Mouse (Mus musculus): Measurements from ENCODE around the gene Dot1l. TPM values are rescaled to one million over a fixed set of nuclear protein-coding genes. Genes with fewer than 3 reads are reported as not detected.

The Dot1l gene
- total RNA-seq (2014; fragmentation: Nextera tagmentation): 95.3 and 105 TPM in 2 replicates
- 8.7 and 9.0 TPM in 2 replicates for total RNA-seq (2017)
- polyA plus RNA-seq (2012): 118 and 121 TPM in 2 replicates

DNA sequence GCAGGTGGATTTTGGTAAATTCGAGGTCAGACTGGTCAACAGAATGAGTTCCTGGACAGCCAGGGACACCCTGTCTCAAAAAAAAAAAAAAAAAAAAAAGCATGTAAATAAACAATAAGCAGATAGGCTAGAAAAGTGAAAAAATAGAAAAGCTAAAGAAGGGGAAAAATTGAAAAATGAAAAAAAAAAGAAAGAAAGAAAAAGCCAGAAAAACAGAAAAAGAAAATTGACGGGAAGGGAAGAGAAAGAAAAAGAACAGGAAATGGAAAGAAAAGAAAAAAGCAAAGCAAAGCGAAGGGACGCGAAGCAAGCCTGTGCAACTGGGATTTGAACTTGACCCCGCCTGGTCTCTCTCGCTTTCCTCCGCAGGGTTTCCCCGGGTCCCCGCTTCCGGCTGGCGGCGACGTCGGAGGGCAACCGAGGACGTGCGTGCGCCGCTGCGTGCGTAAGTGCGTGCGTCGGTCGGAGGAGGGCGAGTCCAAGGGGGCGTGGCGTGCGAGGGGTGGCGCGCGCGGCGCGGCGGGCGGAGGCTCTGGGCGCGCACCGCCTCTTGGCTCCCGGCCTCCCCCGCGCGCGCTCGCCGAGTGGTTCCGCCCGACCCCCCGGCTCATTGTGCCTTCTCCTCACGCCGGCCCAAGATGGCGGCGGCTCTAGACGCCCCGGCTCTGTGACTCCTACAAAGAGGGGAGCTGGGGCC is at the start of gene Dot1l:
Dot1l (plus strand) TSS at position 613 of the 697 bp plus-strand sequence.
- no peaks in the 10 kb centered on the region for H3K9me3 ChIP-seq (replicated peaks)
- TF ChIP-seq GATA2 (IDR thresholded peaks at IDR 0.05; ENCODE audit: borderline replicate concordance, low read depth, low read length) (no peak), CTCF (IDR thresholded peaks at IDR 0.05; ENCODE audit: low read depth, low read length) (no peak), POLR2AphosphoS5 (IDR thresholded peaks at IDR 0.05; ENCODE audit: insufficient replicate concordance, low read depth, low read length) (no peak), GATA1 (IDR thresholded peaks at IDR 0.05; ENCODE audit: borderline replicate concordance, low read length) (no peak), TAL1 (conservative IDR thresholded peaks at IDR 0.05; ENCODE audit: low read depth, low read length) (no peak)

DNA sequence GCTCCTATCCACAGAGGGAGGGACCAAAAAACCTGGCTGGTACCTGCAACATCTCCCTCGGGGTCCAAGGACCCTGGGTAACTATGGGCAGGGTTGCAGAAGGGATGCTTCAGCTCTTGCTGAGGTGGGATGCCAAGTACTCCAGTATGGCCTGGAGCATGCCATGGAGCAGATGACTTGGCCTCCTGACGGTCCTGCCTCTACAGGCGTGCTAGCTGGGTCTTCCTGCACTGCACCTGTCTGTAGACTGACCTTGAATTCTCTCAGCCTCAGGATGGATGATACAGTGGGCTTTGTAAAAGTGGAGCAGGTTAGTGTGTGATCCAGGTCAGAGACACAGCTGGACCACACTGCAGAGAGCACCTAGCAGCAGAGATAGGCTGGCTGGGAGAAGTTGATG is 49.5 kb upstream of the Dot1l start:
- DNase-seq (ENCODE audit: low spot score) (no peak), ATAC-seq (ENCODE audit: extremely low read depth, insufficient number of reproducible peaks, low FRiP score, poor library complexity, severe bottlenecking) (no peak)
- Histone ChIP-seq H3K4me1 (ENCODE audit: insufficient read depth, low read depth, low read length) (peaks cover 46% of the 10 kb centered on the region), H3K4me3 (ENCODE audit: low read depth, low read length) (no peak overlapping the region), H3K36me3 (replicated peaks) (peaks cover 71% of the 10 kb centered on the region), H3K27me3 (ENCODE audit: insufficient read depth, low read length) (no peaks in the 10 kb centered on the region), H3K9me3 (replicated peaks) (no peaks in the 10 kb centered on the region)
- TF ChIP-seq CTCF (IDR thresholded peaks at IDR 0.05; ENCODE audit: low read depth, low read length) (no peak), GATA2 (IDR thresholded peaks at IDR 0.05; ENCODE audit: borderline replicate concordance, low read depth, low read length) (no peak), GATA1 (IDR thresholded peaks at IDR 0.05; ENCODE audit: borderline replicate concordance, low read length) (no peak), POLR2AphosphoS5 (IDR thresholded peaks at IDR 0.05; ENCODE audit: insufficient replicate concordance, low read depth, low read length) (no peak), TAL1 (conservative IDR thresholded peaks at IDR 0.05; ENCODE audit: low read depth, low read length) (no peak)

More for the DNA sequence above, at the start of gene Dot1l:
- DNase-seq (ENCODE audit: low spot score) (peak; percentile 92), ATAC-seq (ENCODE audit: extremely low read depth, insufficient number of reproducible peaks, low FRiP score, poor library complexity, severe bottlenecking) (peak; percentile 55; the same call in 1 of the 2 replicates)
- no peaks in the 10 kb centered on the region for H3K27me3 ChIP-seq (ENCODE audit: insufficient read depth, low read length)
- peaks cover 68% of the 10 kb centered on the region for H3K4me1 ChIP-seq (ENCODE audit: insufficient read depth, low read depth, low read length)
- peak within 1 kb of the TSS; percentile 92 for H3K4me3 ChIP-seq (ENCODE audit: low read depth, low read length)
- H3K36me3 ChIP-seq (replicated peaks): peaks cover 37% of the 10 kb centered on the region

DNA sequence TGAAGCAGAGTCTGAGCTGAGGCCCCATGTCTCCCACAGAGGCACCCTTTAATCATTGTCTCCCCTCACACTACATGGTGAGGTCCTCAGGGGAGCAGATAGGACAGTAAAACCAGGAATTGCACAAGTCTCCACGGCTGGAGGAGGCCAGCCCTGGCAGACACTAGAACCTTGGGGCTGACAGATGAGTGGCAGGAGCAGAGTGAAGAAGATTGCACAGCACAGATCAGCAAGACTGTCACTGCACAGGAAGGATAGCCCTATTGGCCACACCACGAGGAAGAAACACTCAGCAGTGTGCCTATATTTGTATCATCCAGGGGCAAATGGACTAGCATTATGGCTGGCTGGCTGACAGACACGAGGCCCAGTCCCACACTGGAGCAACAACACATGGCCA is 44.2 kb upstream of the Dot1l start:
- no peaks in the 10 kb centered on the region for H3K27me3 ChIP-seq (ENCODE audit: insufficient read depth, low read length)
- no peaks in the 10 kb centered on the region for H3K9me3 ChIP-seq (replicated peaks)
- H3K4me1 ChIP-seq (ENCODE audit: insufficient read depth, low read depth, low read length): peaks cover 14% of the 10 kb centered on the region
- DNase-seq (ENCODE audit: low spot score) (no peak), ATAC-seq (ENCODE audit: extremely low read depth, insufficient number of reproducible peaks, low FRiP score, poor library complexity, severe bottlenecking) (no peak)
- H3K36me3 ChIP-seq (replicated peaks): peaks cover 100% of the 10 kb centered on the region
- H3K4me3 ChIP-seq (ENCODE audit: low read depth, low read length): no peak overlapping the region
- TF ChIP-seq TAL1 (conservative IDR thresholded peaks at IDR 0.05; ENCODE audit: low read depth, low read length) (no peak), POLR2AphosphoS5 (IDR thresholded peaks at IDR 0.05; ENCODE audit: insufficient replicate concordance, low read depth, low read length) (no peak), GATA2 (IDR thresholded peaks at IDR 0.05; ENCODE audit: borderline replicate concordance, low read depth, low read length) (no peak), CTCF (IDR thresholded peaks at IDR 0.05; ENCODE audit: low read depth, low read length) (no peak), GATA1 (IDR thresholded peaks at IDR 0.05; ENCODE audit: borderline replicate concordance, low read length) (no peak)

DNA sequence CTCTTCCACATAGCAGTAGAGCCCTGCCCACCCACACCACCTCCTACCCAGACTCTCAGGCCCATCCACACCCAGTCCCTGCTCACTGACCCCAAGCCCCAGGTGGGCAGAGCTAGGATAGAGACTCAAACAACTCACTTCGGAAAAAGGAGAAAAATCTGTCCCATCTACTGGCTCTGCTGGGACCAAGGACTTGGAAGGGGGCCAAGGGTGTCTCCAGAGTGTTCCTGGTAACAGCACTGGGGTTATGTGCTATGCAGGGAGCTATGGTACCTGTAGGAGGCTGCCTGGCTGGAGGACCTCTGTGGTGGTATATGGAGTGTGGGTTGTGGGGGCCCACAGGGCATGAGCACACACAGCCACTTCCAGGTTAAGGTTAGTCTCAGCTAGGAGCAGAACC is 37.7 kb upstream of the Dot1l start:
- TF ChIP-seq GATA2 (IDR thresholded peaks at IDR 0.05; ENCODE audit: borderline replicate concordance, low read depth, low read length) (no peak), POLR2AphosphoS5 (IDR thresholded peaks at IDR 0.05; ENCODE audit: insufficient replicate concordance, low read depth, low read length) (no peak), TAL1 (conservative IDR thresholded peaks at IDR 0.05; ENCODE audit: low read depth, low read length) (no peak), CTCF (IDR thresholded peaks at IDR 0.05; ENCODE audit: low read depth, low read length) (no peak), GATA1 (IDR thresholded peaks at IDR 0.05; ENCODE audit: borderline replicate concordance, low read length) (no peak)
- H3K9me3 ChIP-seq (replicated peaks): no peaks in the 10 kb centered on the region
- peaks cover 10% of the 10 kb centered on the region for H3K4me1 ChIP-seq (ENCODE audit: insufficient read depth, low read depth, low read length)
- DNase-seq (ENCODE audit: low spot score): no peak
- H3K4me3 ChIP-seq (ENCODE audit: low read depth, low read length): no peak overlapping the region
- no peaks in the 10 kb centered on the region; the same call in 1 of the 2 replicates for H3K27me3 ChIP-seq (ENCODE audit: insufficient read depth, low read length)
- H3K36me3 ChIP-seq (replicated peaks): peaks cover 99% of the 10 kb centered on the region
- no peak for ATAC-seq (ENCODE audit: extremely low read depth, insufficient number of reproducible peaks, low FRiP score, poor library complexity, severe bottlenecking)

DNA sequence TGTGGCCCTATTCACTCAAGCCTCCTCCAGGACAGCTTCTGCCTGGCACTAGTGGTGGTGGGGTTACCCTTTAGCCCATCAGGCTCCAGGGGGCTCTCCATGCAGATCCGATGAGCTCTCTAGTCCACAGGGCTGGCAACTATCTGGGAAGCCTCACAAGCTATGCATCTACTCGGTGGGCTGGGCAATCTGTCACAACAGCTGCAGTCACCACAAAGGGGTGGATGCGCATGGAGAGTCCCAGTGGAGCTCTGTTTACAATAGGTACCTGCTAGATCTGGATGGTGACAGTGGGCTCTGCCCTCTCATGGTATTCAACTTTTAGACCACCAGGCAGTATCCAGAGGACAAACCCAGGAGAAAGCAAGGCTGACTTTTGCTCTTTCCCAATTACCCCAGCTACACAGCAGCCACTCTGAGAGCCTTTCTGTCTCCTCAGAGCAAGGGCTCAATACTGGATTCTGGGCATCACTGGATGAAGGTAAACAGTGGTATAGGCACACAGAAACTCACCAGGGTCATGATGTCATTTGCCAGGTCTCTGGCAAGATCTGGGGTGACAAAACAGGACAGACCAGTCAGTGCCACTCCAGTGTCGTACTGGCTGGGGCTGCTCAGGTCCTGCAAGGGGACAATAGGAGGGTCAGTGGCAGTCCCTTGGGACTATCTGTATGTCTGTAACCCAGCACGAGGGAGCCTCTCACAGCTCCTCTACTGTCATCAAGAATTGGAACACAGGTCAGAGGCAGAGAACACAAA is 27.5 kb upstream of the Dot1l start:
- no peak for ATAC-seq (ENCODE audit: extremely low read depth, insufficient number of reproducible peaks, low FRiP score, poor library complexity, severe bottlenecking)
- H3K4me3 ChIP-seq (ENCODE audit: low read depth, low read length): no peak overlapping the region

DNA sequence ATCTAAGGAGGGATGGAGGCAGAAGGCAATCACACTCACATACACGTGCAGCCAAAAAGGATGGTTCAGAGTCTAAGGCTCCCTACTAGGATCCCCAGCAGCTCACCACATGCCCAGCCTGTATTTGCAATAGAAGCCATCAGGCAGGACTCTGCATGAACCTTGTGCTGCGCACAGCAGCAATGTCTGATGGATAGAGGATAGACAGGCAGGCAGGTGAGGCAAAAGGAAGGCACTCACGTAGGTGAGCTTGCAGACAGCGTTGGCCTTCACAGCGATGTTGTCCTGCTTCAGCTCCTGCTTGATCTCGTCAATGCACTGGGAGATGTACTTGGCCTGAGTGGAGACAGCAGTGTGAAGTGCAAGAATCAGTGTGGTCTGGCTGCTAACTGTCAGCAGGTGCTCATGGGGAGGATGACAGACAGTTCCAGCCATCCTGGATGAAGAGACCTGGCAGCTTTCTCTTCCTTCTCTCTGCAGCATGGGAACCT is 22.4 kb upstream of the Dot1l start:
- Histone ChIP-seq H3K4me1 (ENCODE audit: insufficient read depth, low read depth, low read length) (peaks cover 37% of the 10 kb centered on the region), H3K36me3 (replicated peaks) (peaks cover 96% of the 10 kb centered on the region), H3K4me3 (ENCODE audit: low read depth, low read length) (no peak overlapping the region), H3K27me3 (ENCODE audit: insufficient read depth, low read length) (no peaks in the 10 kb centered on the region), H3K9me3 (replicated peaks) (no peaks in the 10 kb centered on the region)
- DNase-seq (ENCODE audit: low spot score) (no peak), ATAC-seq (ENCODE audit: extremely low read depth, insufficient number of reproducible peaks, low FRiP score, poor library complexity, severe bottlenecking) (no peak)
- TF ChIP-seq POLR2AphosphoS5 (IDR thresholded peaks at IDR 0.05; ENCODE audit: insufficient replicate concordance, low read depth, low read length): no peak
- TF ChIP-seq CTCF (IDR thresholded peaks at IDR 0.05; ENCODE audit: low read depth, low read length): no peak
- no peak for TF ChIP-seq TAL1 (conservative IDR thresholded peaks at IDR 0.05; ENCODE audit: low read depth, low read length)
- TF ChIP-seq GATA1 (IDR thresholded peaks at IDR 0.05; ENCODE audit: borderline replicate concordance, low read length): no peak
- TF ChIP-seq GATA2 (IDR thresholded peaks at IDR 0.05; ENCODE audit: borderline replicate concordance, low read depth, low read length): no peak

More for the DNA sequence above, 27.5 kb upstream of the Dot1l start:
- Histone ChIP-seq H3K36me3 (replicated peaks) (peaks cover 99% of the 10 kb centered on the region), H3K9me3 (replicated peaks) (no peaks in the 10 kb centered on the region), H3K4me1 (ENCODE audit: insufficient read depth, low read depth, low read length) (peaks cover 24% of the 10 kb centered on the region), H3K27me3 (ENCODE audit: insufficient read depth, low read length) (no peaks in the 10 kb centered on the region)
- no peak for DNase-seq (ENCODE audit: low spot score)
- TF ChIP-seq POLR2AphosphoS5 (IDR thresholded peaks at IDR 0.05; ENCODE audit: insufficient replicate concordance, low read depth, low read length) (no peak), GATA1 (IDR thresholded peaks at IDR 0.05; ENCODE audit: borderline replicate concordance, low read length) (no peak), GATA2 (IDR thresholded peaks at IDR 0.05; ENCODE audit: borderline replicate concordance, low read depth, low read length) (no peak), CTCF (IDR thresholded peaks at IDR 0.05; ENCODE audit: low read depth, low read length) (no peak)

All from G1E (cell line).